Mouse (Mus musculus) embryonic fibroblast, embryonic 13.5 days (primary cell): Measurements from ENCODE around the gene Ypel5.

Experiments
- CTCF ChIP-seq: IDR thresholded peaks from 2 replicates; pipeline ENCODE4 v1.5.1; 2011; ENCODE audit warnings: mild to moderate bottlenecking, control low read depth, low read length, moderate library complexity, borderline replicate concordance; ENCODE audit not compliant: insufficient read depth
- POLR2A ChIP-seq: IDR thresholded peaks from 2 replicates; pipeline ENCODE4 v1.6.1; 2011; ENCODE audit warnings: low read depth, mild to moderate bottlenecking, control low read depth, low read length, moderate library complexity

GRCm38 (mm10) chr17:72826916-72827534 is 9.2 kb upstream of the Ypel5 start:
- TF ChIP-seq CTCF, result no peak
- no peak for TF ChIP-seq POLR2A
